Mouse (Mus musculus) hindbrain, embryonic 10.5 days (tissue): ENCODE measurements around the gene Abcg1. TPM values are rescaled to one million over a fixed set of nuclear protein-coding genes. Genes with fewer than 3 reads are reported as not detected.
A peak's percentile ranks its signal among the peaks of the same experiment; 100 is the strongest.

Source experiments
- DNase-seq: peaks from one replicate; pipeline ENCODE4 v3.0.0-alpha.2; 2017; ENCODE audit warnings: low spot score
- H3K27ac ChIP-seq: fragments of 300-500 bp; sonication (generic); 2 replicates; pipeline ENCODE4 v1.5.1; 2016; ENCODE audit warnings: mild to moderate bottlenecking, moderate library complexity
- H3K27me3 ChIP-seq: fragments of 300-500 bp; sonication (generic); 2 replicates; pipeline ENCODE4 v1.6.1; 2016; ENCODE audit warnings: mild to moderate bottlenecking; ENCODE audit not compliant: poor library complexity, insufficient read depth, severe bottlenecking
- H3K36me3 ChIP-seq: fragments of 300-500 bp; sonication (generic); 2 replicates; pipeline ENCODE4 v1.6.1; 2016; ENCODE audit warnings: mild to moderate bottlenecking, moderate library complexity
- H3K4me1 ChIP-seq: fragments of 300-500 bp; sonication (generic); replicated peaks from 2 replicates; pipeline ENCODE4 v1.6.1; 2016; ENCODE audit warnings: mild to moderate bottlenecking
- H3K4me3 ChIP-seq: fragments of 300-500 bp; sonication (generic); 2 replicates; pipeline ENCODE4 v1.5.1; 2016; ENCODE audit warnings: mild to moderate bottlenecking, moderate library complexity
- H3K9me3 ChIP-seq: fragments of 300-500 bp; sonication (generic); 2 replicates; pipeline ENCODE4 v1.6.1; 2016; ENCODE audit warnings: mild to moderate bottlenecking, moderate library complexity
- WGBS: fragments of 180-500 bp; shearing (Covaris S2); methylation state at CpG from one replicate; pipeline ENCODE4 v1.1.7; 2016; 5-methylcytosine and 5-hydroxymethylcytosine counted together
- polyA plus RNA-seq: library from polyadenylated mRNA; unstranded; fragments of >200 nt; fragmentation: Nextera tagmentation; extraction: Ambion mirVana; gene quantifications from 2 replicates; pipeline ENCODE4 v1.2.1, GENCODE M21; 2016

Gene Abcg1
- polyA plus RNA-seq, 1 experiment from 2014 or later = 9.7 TPM

- Histone ChIP-seq H3K27me3 (no peaks in the 10 kb centered on the region; the same call in 1 of the 2 replicates), H3K4me1 (peaks cover 84% of the 10 kb centered on the region), H3K27ac (peak overlapping the region; percentile 78), H3K4me3 (peak overlapping the region; percentile 46), H3K9me3 (no peaks in the 10 kb centered on the region), H3K36me3 (no peaks in the 10 kb centered on the region)
- WGBS = 3% methylated on average over 31 of the region's 31 CpGs
- DNase-seq = peak; percentile 83
Observed at GRCm38 (mm10) chr17:31073273-31074052, 16.0 kb downstream of the Abcg1 start.

- no peaks in the 10 kb centered on the region; the same call in 1 of the 2 replicates for H3K27me3 ChIP-seq
- 20% methylated on average over 7 of the region's 7 CpGs for WGBS
- no peaks in the 10 kb centered on the region for H3K36me3 ChIP-seq
- no peak for DNase-seq
- H3K4me1 ChIP-seq = peaks cover 84% of the 10 kb centered on the region
- H3K4me3 ChIP-seq = peak overlapping the region; percentile 46; the same call in 1 of the 2 replicates
- H3K27ac ChIP-seq = peak overlapping the region; percentile 78
- no peaks in the 10 kb centered on the region for H3K9me3 ChIP-seq
Observed at GRCm38 (mm10) chr17:31074053-31074590, 16.6 kb downstream of the Abcg1 start.

- no peaks in the 10 kb centered on the region; the same call in 1 of the 2 replicates for H3K27me3 ChIP-seq
- no peaks in the 10 kb centered on the region for H3K36me3 ChIP-seq
- no peak overlapping the region for H3K27ac ChIP-seq
- 44% methylated on average over 3 of the region's 3 CpGs for WGBS
- H3K9me3 ChIP-seq = no peaks in the 10 kb centered on the region
- no peak overlapping the region for H3K4me3 ChIP-seq
- H3K4me1 ChIP-seq = peaks cover 87% of the 10 kb centered on the region
- DNase-seq = no peak
Observed at GRCm38 (mm10) chr17:31074666-31075065, 17.2 kb downstream of the Abcg1 start.

GRCm38 (mm10) chr17:31075471-31075870, 18.0 kb downstream of the Abcg1 start:
- Histone ChIP-seq H3K4me3 (no peak overlapping the region), H3K4me1 (peaks cover 87% of the 10 kb centered on the region), H3K9me3 (no peaks in the 10 kb centered on the region), H3K27me3 (no peaks in the 10 kb centered on the region; the same call in 1 of the 2 replicates), H3K27ac (no peak overlapping the region), H3K36me3 (no peaks in the 10 kb centered on the region)
- 91% methylated on average over 5 of the region's 5 CpGs for WGBS
- DNase-seq = no peak

DNA sequence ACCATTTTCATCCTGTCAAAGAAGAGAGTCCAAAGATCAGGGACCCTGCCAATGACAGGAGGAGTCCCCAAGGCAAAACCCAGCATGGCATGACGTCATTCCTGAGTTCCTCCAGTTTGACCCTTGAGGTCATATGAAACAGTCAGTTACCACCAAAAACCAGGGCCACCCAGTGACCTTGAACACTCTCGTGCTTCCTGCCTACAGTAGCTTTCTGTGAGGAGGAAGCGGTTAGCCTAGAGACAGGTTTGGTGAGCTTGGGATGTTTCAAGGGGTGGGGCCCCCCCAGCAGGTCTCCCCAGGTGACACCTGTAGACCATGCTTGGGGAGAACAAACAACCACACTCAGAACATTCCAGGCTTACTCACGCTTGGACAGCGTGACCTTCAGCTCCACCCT, 20.1 kb downstream of the Abcg1 start:
- no peak overlapping the region for H3K27ac ChIP-seq

GRCm38 (mm10) chr17:31078581-31078980, 21.1 kb downstream of the Abcg1 start:
- DNase-seq = no peak
- Histone ChIP-seq H3K4me1 (peaks cover 68% of the 10 kb centered on the region), H3K27ac (peak overlapping the region; percentile 59), H3K4me3 (no peak overlapping the region), H3K27me3 (no peaks in the 10 kb centered on the region), H3K9me3 (no peaks in the 10 kb centered on the region), H3K36me3 (no peaks in the 10 kb centered on the region)
- 76% methylated on average over 11 of the region's 11 CpGs for WGBS

More for the DNA sequence above, 20.1 kb downstream of the Abcg1 start:
- H3K27me3 ChIP-seq = no peaks in the 10 kb centered on the region
- H3K4me3 ChIP-seq = no peak overlapping the region
- 76% methylated on average over 5 of the region's 5 CpGs for WGBS
- H3K36me3 ChIP-seq = no peaks in the 10 kb centered on the region
- H3K9me3 ChIP-seq = no peaks in the 10 kb centered on the region
- DNase-seq = no peak
- H3K4me1 ChIP-seq = peaks cover 78% of the 10 kb centered on the region

- H3K36me3 ChIP-seq = no peaks in the 10 kb centered on the region
- no peak overlapping the region for H3K4me3 ChIP-seq
- no peaks in the 10 kb centered on the region for H3K9me3 ChIP-seq
- H3K4me1 ChIP-seq = peaks cover 61% of the 10 kb centered on the region
- peak overlapping the region; percentile 59 for H3K27ac ChIP-seq
- no peaks in the 10 kb centered on the region for H3K27me3 ChIP-seq
- WGBS = 60% methylated on average over 12 of the region's 12 CpGs
- DNase-seq = no peak
Observed at GRCm38 (mm10) chr17:31079078-31079840, 21.8 kb downstream of the Abcg1 start.

DNA sequence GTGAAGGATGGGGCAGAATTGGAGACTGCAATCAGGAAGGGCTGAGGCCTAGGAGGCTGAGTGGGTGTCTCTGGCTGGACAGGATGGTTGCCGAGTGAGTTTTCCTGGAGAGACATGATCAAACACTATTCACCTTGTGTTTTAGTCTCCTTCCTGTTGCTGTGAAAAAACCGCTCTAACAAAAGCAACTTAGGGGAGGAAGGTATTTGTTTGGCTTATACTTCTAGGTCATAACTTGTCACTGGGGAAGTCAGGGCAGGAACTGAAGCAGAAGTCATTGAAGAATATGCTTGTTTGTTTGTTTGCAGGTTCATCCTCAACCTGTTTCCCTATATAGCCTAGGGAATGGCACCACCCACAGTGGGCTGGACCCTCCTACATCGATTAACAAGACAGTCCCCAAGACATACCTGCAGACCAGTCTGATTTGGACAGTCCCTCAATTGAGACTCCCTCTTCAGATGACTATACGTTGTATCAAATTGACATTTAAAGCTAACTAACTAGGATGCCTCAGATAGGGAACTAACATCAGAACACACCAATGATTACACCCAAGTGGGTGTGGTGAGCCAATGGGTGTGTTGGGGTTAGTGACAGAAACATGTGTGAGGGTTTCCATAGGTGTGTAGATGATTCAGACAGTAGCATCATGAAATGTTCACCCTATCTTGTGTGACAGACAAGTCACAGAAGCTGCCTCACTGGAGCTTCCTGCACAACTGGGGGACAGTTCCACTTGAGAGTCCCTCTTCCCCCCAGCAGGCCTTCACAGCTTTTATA, 25.0 kb downstream of the Abcg1 start:
- no peaks in the 10 kb centered on the region for H3K36me3 ChIP-seq
- no peak overlapping the region for H3K27ac ChIP-seq
- no peak for DNase-seq
- no peaks in the 10 kb centered on the region for H3K9me3 ChIP-seq
- H3K4me3 ChIP-seq = no peak overlapping the region
- H3K4me1 ChIP-seq = peaks cover 42% of the 10 kb centered on the region
- no peaks in the 10 kb centered on the region for H3K27me3 ChIP-seq
- WGBS = 87% methylated on average over 4 of the region's 4 CpGs

- 93% methylated on average over 3 of the region's 3 CpGs for WGBS
- no peaks in the 10 kb centered on the region for H3K27me3 ChIP-seq
Observed at GRCm38 (mm10) chr17:31085519-31085918, 28.0 kb downstream of the Abcg1 start.

GRCm38 (mm10) chr17:31086196-31086595, 28.7 kb downstream of the Abcg1 start:
- H3K27me3 ChIP-seq = no peaks in the 10 kb centered on the region

More at GRCm38 (mm10) chr17:31085519-31085918, 28.0 kb downstream of the Abcg1 start:
- H3K4me3 ChIP-seq = no peak overlapping the region
- no peak for DNase-seq
- no peaks in the 10 kb centered on the region for H3K36me3 ChIP-seq
- H3K4me1 ChIP-seq = peaks cover 40% of the 10 kb centered on the region
- no peak overlapping the region for H3K27ac ChIP-seq
- no peaks in the 10 kb centered on the region for H3K9me3 ChIP-seq

DNA sequence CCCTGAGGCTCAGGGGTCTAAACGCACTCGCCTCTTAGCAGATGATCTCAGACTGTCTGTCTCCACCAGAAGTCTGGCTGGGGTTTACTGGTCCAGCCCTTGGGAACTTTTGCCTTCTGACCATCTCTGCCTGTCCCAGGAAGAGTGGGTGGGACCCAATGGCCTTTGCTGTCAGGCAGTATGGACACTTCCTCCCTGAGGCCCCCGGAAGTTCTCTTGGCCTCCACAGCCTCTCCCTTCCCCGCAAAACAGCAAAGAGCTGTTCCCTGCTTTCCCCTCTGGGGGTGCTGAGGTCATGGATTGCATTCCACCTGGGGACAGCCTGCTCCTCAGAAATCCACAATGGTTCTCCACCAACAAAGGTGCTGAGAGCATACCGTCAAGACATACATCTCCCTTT, 31.2 kb downstream of the Abcg1 start:
- WGBS = 51% methylated on average over 5 of the region's 5 CpGs
- Histone ChIP-seq H3K4me3 (no peak overlapping the region), H3K27me3 (no peaks in the 10 kb centered on the region), H3K27ac (peak overlapping the region; percentile 71), H3K36me3 (peaks cover 6% of the 10 kb centered on the region; the same call in 1 of the 2 replicates), H3K4me1 (peaks cover 45% of the 10 kb centered on the region), H3K9me3 (no peaks in the 10 kb centered on the region)
- DNase-seq = no peak

More at GRCm38 (mm10) chr17:31086196-31086595, 28.7 kb downstream of the Abcg1 start:
- WGBS = 92% methylated on average over 7 of the region's 7 CpGs
- Histone ChIP-seq H3K4me1 (peaks cover 40% of the 10 kb centered on the region), H3K27ac (no peak overlapping the region), H3K9me3 (no peaks in the 10 kb centered on the region), H3K36me3 (no peaks in the 10 kb centered on the region), H3K4me3 (no peak overlapping the region)
- no peak for DNase-seq

DNA sequence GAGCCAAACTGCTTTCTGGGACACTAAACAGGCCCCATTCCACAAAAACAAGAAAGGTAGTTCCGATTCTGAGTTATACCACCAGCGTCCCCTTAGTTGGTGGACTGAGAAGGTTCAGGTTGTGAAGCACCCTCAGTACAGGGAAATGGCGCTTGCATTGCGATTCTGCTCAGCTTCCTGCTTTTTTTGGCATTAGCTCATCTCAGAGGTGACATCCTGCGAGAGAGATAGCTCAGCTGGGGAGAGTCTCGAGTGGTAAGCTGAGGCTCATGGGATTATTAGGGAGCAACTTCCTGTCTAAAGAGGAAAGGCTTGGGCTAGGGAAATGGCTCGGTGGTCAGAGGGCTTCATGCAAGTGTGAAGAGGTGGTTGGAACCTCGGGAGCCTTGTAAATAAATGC, 32.4 kb downstream of the Abcg1 start:
- Histone ChIP-seq H3K27me3 (no peaks in the 10 kb centered on the region), H3K36me3 (peaks cover 6% of the 10 kb centered on the region; the same call in 1 of the 2 replicates), H3K27ac (peak overlapping the region; percentile 71), H3K4me1 (peaks cover 54% of the 10 kb centered on the region), H3K4me3 (no peak overlapping the region), H3K9me3 (no peaks in the 10 kb centered on the region)
- DNase-seq = no peak
- WGBS = 83% methylated on average over 8 of the region's 8 CpGs
